Mouse (Mus musculus) mature B cell (primary cell): ENCODE results near the gene Fgfr2.

Source experiments
- in situ Hi-C: fragments of 300-500 bp; cut with MboI; formaldehyde crosslinking; loops from 2 replicates; pipeline ENCODE4 v1.14.3; 2019

The Fgfr2 gene

GRCm38 (mm10) chr7:133041784-133042183, 81.4 kb downstream of the Fgfr2 start:
- in situ Hi-C loops: no loop called here

- in situ Hi-C loops: no loop called here
Measured at GRCm38 (mm10) chr7:133040688-133041345, 82.3 kb downstream of the Fgfr2 start.

GRCm38 (mm10) chr7:133039556-133040255, 83.4 kb downstream of the Fgfr2 start:
- in situ Hi-C loops: no loop called here

- in situ Hi-C loops: no loop called here
Measured at GRCm38 (mm10) chr7:133037618-133038017, 85.5 kb downstream of the Fgfr2 start.

- in situ Hi-C loops: no loop called here
Measured at GRCm38 (mm10) chr7:133037217-133037616, 85.9 kb downstream of the Fgfr2 start.

GRCm38 (mm10) chr7:133035901-133036300, 87.2 kb downstream of the Fgfr2 start:
- in situ Hi-C loops: no loop called here

GRCm38 (mm10) chr7:133032589-133033203, 90.5 kb downstream of the Fgfr2 start:
- in situ Hi-C loops: no loop called here

- in situ Hi-C loops: no loop called here
Measured at GRCm38 (mm10) chr7:133029496-133030047, 93.6 kb downstream of the Fgfr2 start.

- in situ Hi-C loops: no loop called here
Measured at GRCm38 (mm10) chr7:133029004-133029403, 94.1 kb downstream of the Fgfr2 start.

- in situ Hi-C loops: no loop called here
Measured at GRCm38 (mm10) chr7:133027930-133028329, 95.2 kb downstream of the Fgfr2 start.

- in situ Hi-C loops: no loop called here
Measured at GRCm38 (mm10) chr7:133024694-133025093, 98.5 kb downstream of the Fgfr2 start.

GRCm38 (mm10) chr7:133019481-133020020, 103.6 kb downstream of the Fgfr2 start:
- in situ Hi-C loops: no loop called here

- in situ Hi-C loops: no loop called here
Measured at GRCm38 (mm10) chr7:133018961-133019360, 104.2 kb downstream of the Fgfr2 start.

GRCm38 (mm10) chr7:133015416-133016070, 107.6 kb downstream of the Fgfr2 start:
- in situ Hi-C loops: no loop called here

GRCm38 (mm10) chr7:133014631-133015030, 108.5 kb downstream of the Fgfr2 start:
- in situ Hi-C loops: no loop called here

GRCm38 (mm10) chr7:133013923-133014322, 109.2 kb downstream of the Fgfr2 start:
- in situ Hi-C loops: no loop called here

GRCm38 (mm10) chr7:133012637-133013366, 110.3 kb downstream of the Fgfr2 start:
- in situ Hi-C loops: no loop called here

GRCm38 (mm10) chr7:133011611-133012010, 111.5 kb downstream of the Fgfr2 start:
- in situ Hi-C loops: no loop called here

GRCm38 (mm10) chr7:133011191-133011590, 112.0 kb downstream of the Fgfr2 start:
- in situ Hi-C loops: no loop called here

- in situ Hi-C loops: no loop called here
Measured at GRCm38 (mm10) chr7:133010477-133010876, 112.7 kb downstream of the Fgfr2 start.

- in situ Hi-C loops: loop anchor here (10.0 kb wide), 1 partner anchor 355 kb away; no protein-coding TSS in a partner anchor
Measured at GRCm38 (mm10) chr7:133009676-133010075, 113.5 kb downstream of the Fgfr2 start.
